Mouse (Mus musculus): ENCODE data around the gene Snai3. TPM values are rescaled to one million over a fixed set of nuclear protein-coding genes. Genes with fewer than 3 reads are reported as not detected.
A peak's percentile ranks its signal among the peaks of the same experiment; 100 is the strongest.

The Snai3 gene
- polyA plus RNA-seq, 1 experiment from 2014 or later: not detected

- WGBS: 96% methylated on average over 13 of the region's 13 CpGs
- no peak overlapping the region for H3K4me3 ChIP-seq (replicated peaks; ENCODE audit: low read depth, low read length)
- peaks cover 10% of the 10 kb centered on the region for H3K4me1 ChIP-seq (ENCODE audit: control insufficient read depth, insufficient read depth, low read length)
- no peaks in the 10 kb centered on the region for H3K27me3 ChIP-seq (ENCODE audit: control insufficient read depth, insufficient read depth, low read length)
- H3K36me3 ChIP-seq (ENCODE audit: control insufficient read depth, insufficient read depth, low read length): peaks cover 61% of the 10 kb centered on the region
- H3K4me2 ChIP-seq (ENCODE audit: low read length): no peak overlapping the region
- ATAC-seq (ENCODE audit: low FRiP score, low TSS enrichment): no peak
- DNase-seq: no peak
- H3K27ac ChIP-seq (replicated peaks; ENCODE audit: low read depth, low read length): no peak overlapping the region
- H3K9ac ChIP-seq (replicated peaks; ENCODE audit: low read length): no peak overlapping the region
- no peaks in the 10 kb centered on the region for H3K9me3 ChIP-seq (ENCODE audit: control insufficient read depth, low read length)
These were observed 22.7 kb downstream of the Snai3 start for GRCm38 (mm10) chr8:122437708-122438331.

DNA sequence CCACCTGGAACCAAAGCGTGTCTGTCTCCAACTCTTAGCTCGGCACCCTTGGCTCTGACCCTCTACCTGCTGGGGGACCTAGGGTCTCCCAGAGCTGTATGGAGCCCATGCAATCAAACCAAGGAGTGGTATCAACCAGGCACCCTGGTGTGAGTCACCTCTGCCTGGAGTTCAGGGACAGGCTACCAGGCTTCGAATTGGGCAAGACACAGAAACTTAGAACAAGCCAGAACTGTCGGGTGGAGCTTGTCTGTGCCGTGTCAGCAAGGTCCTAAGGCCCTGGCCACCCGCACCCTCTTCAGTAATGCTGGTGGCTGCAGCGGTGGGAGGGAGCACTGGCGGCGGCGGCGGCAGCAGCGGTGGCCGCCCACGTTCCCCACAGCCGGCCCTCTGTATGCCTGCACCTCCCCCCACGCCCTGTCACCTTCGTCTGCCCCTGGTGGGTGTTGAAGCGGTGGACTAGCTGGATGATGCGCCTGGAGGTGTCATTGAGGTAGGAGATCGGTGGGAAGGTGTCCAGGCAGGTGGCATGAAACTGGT is 23.9 kb downstream of the Snai3 start:
- H3K36me3 ChIP-seq (ENCODE audit: control insufficient read depth, insufficient read depth, low read length): peaks cover 61% of the 10 kb centered on the region
- peaks cover 10% of the 10 kb centered on the region for H3K4me1 ChIP-seq (ENCODE audit: control insufficient read depth, insufficient read depth, low read length)
- H3K4me3 ChIP-seq (replicated peaks; ENCODE audit: low read depth, low read length): no peak overlapping the region
- no peak for ATAC-seq (ENCODE audit: low FRiP score, low TSS enrichment)
- WGBS: 89% methylated on average over 20 of the region's 20 CpGs
- H3K27ac ChIP-seq (replicated peaks; ENCODE audit: low read depth, low read length): no peak overlapping the region
- H3K4me2 ChIP-seq (ENCODE audit: low read length): no peak overlapping the region
- DNase-seq: no peak
- no peaks in the 10 kb centered on the region for H3K9me3 ChIP-seq (ENCODE audit: control insufficient read depth, low read length)
- H3K27me3 ChIP-seq (ENCODE audit: control insufficient read depth, insufficient read depth, low read length): no peaks in the 10 kb centered on the region
- H3K9ac ChIP-seq (replicated peaks; ENCODE audit: low read length): no peak overlapping the region

DNA sequence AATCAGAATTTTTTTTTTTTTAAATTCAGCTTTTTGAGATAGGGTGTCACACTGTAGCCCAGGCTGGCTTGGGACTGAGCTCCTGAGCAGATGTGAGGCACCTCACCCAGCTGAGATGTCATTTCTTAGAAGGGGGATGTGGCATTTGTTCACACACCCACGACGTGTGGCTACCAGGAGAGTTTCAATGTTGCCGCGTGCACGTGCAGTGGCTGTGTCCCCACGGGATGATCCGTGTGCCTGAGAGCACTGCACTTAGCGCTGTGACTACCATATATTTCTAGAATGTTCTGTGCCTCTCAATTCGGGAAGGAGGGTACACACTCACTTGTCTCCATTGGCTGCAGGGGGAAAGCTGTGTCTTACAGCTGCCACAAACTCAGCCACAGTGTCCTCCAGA is 24.4 kb downstream of the Snai3 start:
- no peak overlapping the region for H3K4me3 ChIP-seq (replicated peaks; ENCODE audit: low read depth, low read length)
- H3K9me3 ChIP-seq (ENCODE audit: control insufficient read depth, low read length): no peaks in the 10 kb centered on the region
- peaks cover 61% of the 10 kb centered on the region for H3K36me3 ChIP-seq (ENCODE audit: control insufficient read depth, insufficient read depth, low read length)
- no peaks in the 10 kb centered on the region for H3K27me3 ChIP-seq (ENCODE audit: control insufficient read depth, insufficient read depth, low read length)
- no peak overlapping the region for H3K27ac ChIP-seq (replicated peaks; ENCODE audit: low read depth, low read length)
- no peak overlapping the region for H3K4me2 ChIP-seq (ENCODE audit: low read length)
- ATAC-seq (ENCODE audit: low FRiP score, low TSS enrichment) (no peak), DNase-seq (no peak)
- WGBS: 96% methylated on average over 9 of the region's 9 CpGs
- peaks cover 10% of the 10 kb centered on the region for H3K4me1 ChIP-seq (ENCODE audit: control insufficient read depth, insufficient read depth, low read length)
- no peak overlapping the region for H3K9ac ChIP-seq (replicated peaks; ENCODE audit: low read length)

GRCm38 (mm10) chr8:122435375-122435774 is 25.2 kb downstream of the Snai3 start:
- Histone ChIP-seq H3K27me3 (ENCODE audit: control insufficient read depth, insufficient read depth, low read length) (no peaks in the 10 kb centered on the region), H3K36me3 (ENCODE audit: control insufficient read depth, insufficient read depth, low read length) (peaks cover 61% of the 10 kb centered on the region), H3K4me1 (ENCODE audit: control insufficient read depth, insufficient read depth, low read length) (peaks cover 10% of the 10 kb centered on the region), H3K27ac (replicated peaks; ENCODE audit: low read depth, low read length) (no peak overlapping the region), H3K9me3 (ENCODE audit: control insufficient read depth, low read length) (no peaks in the 10 kb centered on the region), H3K9ac (replicated peaks; ENCODE audit: low read length) (no peak overlapping the region), H3K4me3 (replicated peaks; ENCODE audit: low read depth, low read length) (no peak overlapping the region), H3K4me2 (ENCODE audit: low read length) (no peak overlapping the region)
- DNase-seq: no peak
- no peak for ATAC-seq (ENCODE audit: low FRiP score, low TSS enrichment)
- 90% methylated on average over 6 of the region's 6 CpGs for WGBS

- ATAC-seq (ENCODE audit: low FRiP score, low TSS enrichment) (no peak; the same call in 1 of the 2 replicates), DNase-seq (peak; percentile 12)
- 74% methylated on average over 11 of the region's 11 CpGs for WGBS
- H3K36me3 ChIP-seq (ENCODE audit: control insufficient read depth, insufficient read depth, low read length): peaks cover 48% of the 10 kb centered on the region
- H3K4me3 ChIP-seq (replicated peaks; ENCODE audit: low read depth, low read length): no peak overlapping the region
- H3K4me1 ChIP-seq (ENCODE audit: control insufficient read depth, insufficient read depth, low read length): peaks cover 10% of the 10 kb centered on the region
- H3K4me2 ChIP-seq (ENCODE audit: low read length): no peak overlapping the region
- H3K9ac ChIP-seq (replicated peaks; ENCODE audit: low read length): no peak overlapping the region
- H3K27ac ChIP-seq (replicated peaks; ENCODE audit: low read depth, low read length): no peak overlapping the region
- no peaks in the 10 kb centered on the region for H3K9me3 ChIP-seq (ENCODE audit: control insufficient read depth, low read length)
- H3K27me3 ChIP-seq (ENCODE audit: control insufficient read depth, insufficient read depth, low read length): no peaks in the 10 kb centered on the region
These were observed 27.1 kb downstream of the Snai3 start for GRCm38 (mm10) chr8:122433269-122433905.

GRCm38 (mm10) chr8:122432443-122433268 is 27.9 kb downstream of the Snai3 start, which contains the start of gene Cyba:
Gene Cyba, minus strand, starts transcription at chr8:122432930.
- H3K36me3 ChIP-seq (ENCODE audit: control insufficient read depth, insufficient read depth, low read length): peaks cover 41% of the 10 kb centered on the region
- peak within 1 kb of the TSS; percentile 42; the same call in 1 of the 2 replicates for H3K9ac ChIP-seq (replicated peaks; ENCODE audit: low read length)
- H3K4me2 ChIP-seq (ENCODE audit: low read length): peak within 1 kb of the TSS; percentile 56
- H3K9me3 ChIP-seq (ENCODE audit: control insufficient read depth, low read length): no peaks in the 10 kb centered on the region
- WGBS: 6% methylated on average over 43 of the region's 45 CpGs
- ATAC-seq (ENCODE audit: low FRiP score, low TSS enrichment) (peak; percentile 63; the same call in 1 of the 2 replicates), DNase-seq (peak; percentile 45)
- no peak within 1 kb of the TSS for H3K27ac ChIP-seq (replicated peaks; ENCODE audit: low read depth, low read length)
- peaks cover 10% of the 10 kb centered on the region for H3K4me1 ChIP-seq (ENCODE audit: control insufficient read depth, insufficient read depth, low read length)
- H3K27me3 ChIP-seq (ENCODE audit: control insufficient read depth, insufficient read depth, low read length): no peaks in the 10 kb centered on the region
- peak within 1 kb of the TSS; percentile 27 for H3K4me3 ChIP-seq (replicated peaks; ENCODE audit: low read depth, low read length)

GRCm38 (mm10) chr8:122431694-122432442 is 28.7 kb downstream of the Snai3 start:
- WGBS: 36% methylated on average over 18 of the region's 18 CpGs
- Histone ChIP-seq H3K4me1 (ENCODE audit: control insufficient read depth, insufficient read depth, low read length) (peaks cover 10% of the 10 kb centered on the region), H3K27me3 (ENCODE audit: control insufficient read depth, insufficient read depth, low read length) (no peaks in the 10 kb centered on the region), H3K36me3 (ENCODE audit: control insufficient read depth, insufficient read depth, low read length) (peaks cover 33% of the 10 kb centered on the region), H3K4me2 (ENCODE audit: low read length) (peak overlapping the region; percentile 56), H3K4me3 (replicated peaks; ENCODE audit: low read depth, low read length) (peak overlapping the region; percentile 27), H3K9me3 (ENCODE audit: control insufficient read depth, low read length) (no peaks in the 10 kb centered on the region), H3K9ac (replicated peaks; ENCODE audit: low read length) (peak overlapping the region; percentile 42; the same call in 1 of the 2 replicates), H3K27ac (replicated peaks; ENCODE audit: low read depth, low read length) (no peak overlapping the region)
- ATAC-seq (ENCODE audit: low FRiP score, low TSS enrichment) (no peak), DNase-seq (peak; percentile 17)

GRCm38 (mm10) chr8:122430646-122431045 is 29.9 kb downstream of the Snai3 start:
- ATAC-seq (ENCODE audit: low FRiP score, low TSS enrichment) (no peak), DNase-seq (no peak)
- Histone ChIP-seq H3K36me3 (ENCODE audit: control insufficient read depth, insufficient read depth, low read length) (peaks cover 24% of the 10 kb centered on the region), H3K9ac (replicated peaks; ENCODE audit: low read length) (no peak overlapping the region), H3K9me3 (ENCODE audit: control insufficient read depth, low read length) (no peaks in the 10 kb centered on the region), H3K4me2 (ENCODE audit: low read length) (no peak overlapping the region), H3K27ac (replicated peaks; ENCODE audit: low read depth, low read length) (no peak overlapping the region), H3K4me3 (replicated peaks; ENCODE audit: low read depth, low read length) (no peak overlapping the region), H3K27me3 (ENCODE audit: control insufficient read depth, insufficient read depth, low read length) (no peaks in the 10 kb centered on the region), H3K4me1 (ENCODE audit: control insufficient read depth, insufficient read depth, low read length) (peaks cover 10% of the 10 kb centered on the region)
- WGBS: 83% methylated on average over 3 of the region's 3 CpGs

Measured in midbrain, embryonic 14.5 days (tissue).